Mouse (Mus musculus): Measurements from ENCODE around the gene Slc35f1. TPM values are rescaled to one million over a fixed set of nuclear protein-coding genes. Genes with fewer than 3 reads are reported as not detected.

Gene Slc35f1
- polyA plus RNA-seq, 1 experiment, result not detected

- H3K27ac ChIP-seq (ENCODE audit: control insufficient read depth, insufficient read depth, low read depth, low read length, poor library complexity), result no peak overlapping the region
- 74% methylated on average over 4 of the region's 4 CpGs for WGBS
- TF ChIP-seq POLR2A (IDR thresholded peaks at IDR 0.05; ENCODE audit: borderline replicate concordance, control insufficient read depth, low read depth, low read length), result no peak
- TF ChIP-seq CTCF (IDR thresholded peaks at IDR 0.05; ENCODE audit: control insufficient read depth, insufficient read depth, low read length), result no peak
- no peaks in the 10 kb centered on the region for H3K4me1 ChIP-seq (ENCODE audit: control insufficient read depth, insufficient read depth, low read length)
- H3K4me3 ChIP-seq (replicated peaks; ENCODE audit: control insufficient read depth, low read depth, low read length), result no peak overlapping the region
Observed at GRCm38 (mm10) chr10:52757496-52758260, 67.3 kb downstream of the Slc35f1 start.

DNA sequence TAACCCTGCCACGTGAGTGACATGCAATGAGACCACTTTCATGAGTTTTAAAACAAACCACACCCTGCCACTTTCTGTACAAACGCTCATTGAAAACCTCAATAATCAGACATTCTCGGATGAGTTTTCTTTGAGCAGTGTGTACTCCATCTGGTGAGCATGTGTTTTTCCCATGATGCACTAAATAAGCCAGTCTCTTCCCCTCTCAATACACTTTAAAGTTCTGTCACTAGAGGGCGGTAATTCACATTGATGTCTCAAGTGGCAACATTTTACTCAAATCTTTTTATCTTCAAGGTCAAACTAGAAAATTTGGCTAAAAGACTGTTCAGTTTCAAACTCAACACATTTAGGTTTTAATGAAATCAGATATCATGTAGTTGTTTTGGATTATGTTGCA is 68.3 kb downstream of the Slc35f1 start:
- WGBS, result 30% methylated on average over 4 of the region's 4 CpGs
- TF ChIP-seq POLR2A (IDR thresholded peaks at IDR 0.05; ENCODE audit: borderline replicate concordance, control insufficient read depth, low read depth, low read length) (no peak), CTCF (IDR thresholded peaks at IDR 0.05; ENCODE audit: control insufficient read depth, insufficient read depth, low read length) (no peak)
- Histone ChIP-seq H3K4me3 (replicated peaks; ENCODE audit: control insufficient read depth, low read depth, low read length) (no peak overlapping the region), H3K4me1 (ENCODE audit: control insufficient read depth, insufficient read depth, low read length) (no peaks in the 10 kb centered on the region), H3K27ac (ENCODE audit: control insufficient read depth, insufficient read depth, low read depth, low read length, poor library complexity) (no peak overlapping the region)

GRCm38 (mm10) chr10:52760527-52760926 is 70.2 kb downstream of the Slc35f1 start:
- no peak for TF ChIP-seq POLR2A (IDR thresholded peaks at IDR 0.05; ENCODE audit: borderline replicate concordance, control insufficient read depth, low read depth, low read length)
- TF ChIP-seq CTCF (IDR thresholded peaks at IDR 0.05; ENCODE audit: control insufficient read depth, insufficient read depth, low read length), result no peak
- Histone ChIP-seq H3K4me1 (ENCODE audit: control insufficient read depth, insufficient read depth, low read length) (no peaks in the 10 kb centered on the region), H3K4me3 (replicated peaks; ENCODE audit: control insufficient read depth, low read depth, low read length) (no peak overlapping the region), H3K27ac (ENCODE audit: control insufficient read depth, insufficient read depth, low read depth, low read length, poor library complexity) (no peak overlapping the region)
- WGBS, result 73% methylated on average over 1 of the region's 1 CpGs

- H3K27ac ChIP-seq (ENCODE audit: control insufficient read depth, insufficient read depth, low read depth, low read length, poor library complexity), result no peak overlapping the region
- TF ChIP-seq CTCF (IDR thresholded peaks at IDR 0.05; ENCODE audit: control insufficient read depth, insufficient read depth, low read length) (no peak), POLR2A (IDR thresholded peaks at IDR 0.05; ENCODE audit: borderline replicate concordance, control insufficient read depth, low read depth, low read length) (no peak)
- WGBS, result 66% methylated on average over 4 of the region's 4 CpGs
- H3K4me3 ChIP-seq (replicated peaks; ENCODE audit: control insufficient read depth, low read depth, low read length), result no peak overlapping the region
- no peaks in the 10 kb centered on the region for H3K4me1 ChIP-seq (ENCODE audit: control insufficient read depth, insufficient read depth, low read length)
Observed at GRCm38 (mm10) chr10:52779926-52780485, 89.7 kb downstream of the Slc35f1 start.

DNA sequence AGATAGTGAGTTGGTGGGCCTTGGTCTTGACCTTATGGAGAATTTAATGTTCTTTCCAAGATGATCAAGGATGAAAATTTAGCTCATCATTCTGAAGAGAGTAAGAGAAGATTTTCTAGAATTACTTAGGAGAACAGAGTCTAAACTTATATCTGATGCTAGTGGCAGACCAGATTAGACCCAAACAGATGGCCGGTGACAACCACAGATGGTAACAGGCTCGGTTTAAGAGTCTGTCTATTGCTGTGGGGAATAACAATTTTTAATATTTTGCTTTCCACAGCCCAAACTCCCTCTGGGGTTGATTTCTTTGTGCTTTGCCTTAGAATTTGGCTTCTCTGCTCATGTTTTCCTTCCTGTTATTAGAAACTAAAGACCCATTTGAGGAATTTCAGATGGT is 96.7 kb downstream of the Slc35f1 start:
- 67% methylated on average over 2 of the region's 2 CpGs for WGBS
- Histone ChIP-seq H3K4me3 (replicated peaks; ENCODE audit: control insufficient read depth, low read depth, low read length) (no peak overlapping the region), H3K27ac (ENCODE audit: control insufficient read depth, insufficient read depth, low read depth, low read length, poor library complexity) (no peak overlapping the region), H3K4me1 (ENCODE audit: control insufficient read depth, insufficient read depth, low read length) (no peaks in the 10 kb centered on the region)
- TF ChIP-seq POLR2A (IDR thresholded peaks at IDR 0.05; ENCODE audit: borderline replicate concordance, control insufficient read depth, low read depth, low read length) (no peak), CTCF (IDR thresholded peaks at IDR 0.05; ENCODE audit: control insufficient read depth, insufficient read depth, low read length) (no peak)

DNA sequence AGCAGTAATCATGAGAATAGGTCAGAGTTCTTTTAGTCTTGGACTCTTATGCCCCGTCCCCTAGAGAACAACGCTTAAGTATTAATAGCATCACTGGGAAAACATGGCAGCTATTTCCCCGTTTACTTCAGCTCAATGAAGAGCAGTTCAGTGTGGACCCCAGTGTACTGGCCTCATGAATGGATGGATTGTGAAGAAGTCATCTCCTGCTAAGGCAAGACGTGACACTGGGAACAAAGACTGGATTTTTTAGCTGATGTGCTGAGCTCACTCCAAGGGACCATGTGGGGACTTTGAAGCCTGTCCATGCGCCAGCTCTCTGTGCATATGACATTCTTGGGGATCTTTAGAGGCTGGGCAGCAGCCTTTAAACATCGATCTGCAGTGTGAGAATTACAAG is 101.2 kb downstream of the Slc35f1 start:
- H3K4me1 ChIP-seq (ENCODE audit: control insufficient read depth, insufficient read depth, low read length), result no peaks in the 10 kb centered on the region
- TF ChIP-seq CTCF (IDR thresholded peaks at IDR 0.05; ENCODE audit: control insufficient read depth, insufficient read depth, low read length) (no peak), POLR2A (IDR thresholded peaks at IDR 0.05; ENCODE audit: borderline replicate concordance, control insufficient read depth, low read depth, low read length) (no peak)
- no peak overlapping the region for H3K27ac ChIP-seq (ENCODE audit: control insufficient read depth, insufficient read depth, low read depth, low read length, poor library complexity)
- no peak overlapping the region for H3K4me3 ChIP-seq (replicated peaks; ENCODE audit: control insufficient read depth, low read depth, low read length)
- WGBS, result 66% methylated on average over 6 of the region's 6 CpGs

DNA sequence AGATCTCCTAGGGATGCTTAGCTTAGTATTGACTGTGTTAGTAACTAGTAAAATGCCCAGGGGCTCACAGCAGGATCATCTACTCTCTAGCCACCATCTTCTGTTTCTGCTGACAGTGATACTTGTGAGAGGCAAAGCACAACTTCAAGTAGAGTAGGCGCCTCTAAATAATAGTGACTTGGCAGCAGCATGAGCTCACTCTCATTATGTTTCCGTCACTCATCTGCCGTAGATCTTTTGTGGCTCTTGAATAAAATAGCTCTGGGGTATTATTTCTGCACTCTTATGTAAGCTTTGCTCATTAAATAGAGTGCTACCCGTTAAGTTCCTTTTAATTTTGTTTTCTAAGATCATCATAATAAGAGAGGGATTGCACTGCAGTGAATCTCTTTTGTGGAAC is 107.1 kb downstream of the Slc35f1 start:
- no peak overlapping the region for H3K4me3 ChIP-seq (replicated peaks; ENCODE audit: control insufficient read depth, low read depth, low read length)
- TF ChIP-seq CTCF (IDR thresholded peaks at IDR 0.05; ENCODE audit: control insufficient read depth, insufficient read depth, low read length) (no peak), POLR2A (IDR thresholded peaks at IDR 0.05; ENCODE audit: borderline replicate concordance, control insufficient read depth, low read depth, low read length) (no peak)
- 75% methylated on average over 4 of the region's 4 CpGs for WGBS
- H3K27ac ChIP-seq (ENCODE audit: control insufficient read depth, insufficient read depth, low read depth, low read length, poor library complexity), result no peak overlapping the region
- H3K4me1 ChIP-seq (ENCODE audit: control insufficient read depth, insufficient read depth, low read length), result no peaks in the 10 kb centered on the region

DNA sequence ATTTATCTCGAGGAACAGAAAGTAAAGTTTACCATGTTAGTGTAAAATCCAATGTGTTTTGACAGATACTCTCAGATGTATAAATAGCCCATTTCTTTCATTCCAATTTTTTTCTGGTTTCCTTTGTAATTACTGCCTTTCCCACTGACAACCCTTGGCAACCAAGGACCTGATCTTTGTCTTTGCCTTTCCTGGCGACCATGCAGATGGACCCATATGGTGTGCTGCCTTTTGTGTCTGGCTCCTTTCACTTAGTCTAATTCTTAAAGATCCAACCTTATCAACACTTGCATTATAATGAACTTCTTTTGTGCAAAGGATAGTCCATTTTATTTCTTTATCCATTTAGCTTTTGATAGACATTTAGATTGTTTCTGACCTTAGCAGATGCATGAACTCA is 117.5 kb downstream of the Slc35f1 start:
- Histone ChIP-seq H3K4me3 (replicated peaks; ENCODE audit: control insufficient read depth, low read depth, low read length) (no peak overlapping the region), H3K4me1 (ENCODE audit: control insufficient read depth, insufficient read depth, low read length) (no peaks in the 10 kb centered on the region), H3K27ac (ENCODE audit: control insufficient read depth, insufficient read depth, low read depth, low read length, poor library complexity) (no peak overlapping the region)
- 52% methylated on average over 2 of the region's 2 CpGs for WGBS
- TF ChIP-seq CTCF (IDR thresholded peaks at IDR 0.05; ENCODE audit: control insufficient read depth, insufficient read depth, low read length), result no peak
- TF ChIP-seq POLR2A (IDR thresholded peaks at IDR 0.05; ENCODE audit: borderline replicate concordance, control insufficient read depth, low read depth, low read length), result no peak

Measured in bone marrow, adult 2 months (tissue).